Mouse (Mus musculus): ENCODE data around the gene Scand1.
A peak's percentile ranks its signal among the peaks of the same experiment; 100 is the strongest.

Gene Scand1

GRCm38 (mm10) chr2:156312297-156312897 is at the start of gene Scand1, which contains the start of gene Cnbd2:
TSS of gene Scand1 (minus strand) at chr2:156312704.
TSS of gene Cnbd2 (plus strand) at chr2:156312299.
- DNase-seq (ENCODE audit: low read depth): peak; percentile 88

GRCm38 (mm10) chr2:156356031-156356430 is 43.5 kb upstream of the Scand1 start:
- DNase-seq (ENCODE audit: low read depth): no peak

GRCm38 (mm10) chr2:156353265-156353692 is 40.8 kb upstream of the Scand1 start:
- no peak for DNase-seq (ENCODE audit: low read depth)

GRCm38 (mm10) chr2:156352413-156353165 is 40.1 kb upstream of the Scand1 start:
- no peak for DNase-seq (ENCODE audit: low read depth)

GRCm38 (mm10) chr2:156351243-156351642 is 38.7 kb upstream of the Scand1 start:
- DNase-seq (ENCODE audit: low read depth): no peak

- no peak for DNase-seq (ENCODE audit: low read depth)
Observed at GRCm38 (mm10) chr2:156349286-156349848, 36.9 kb upstream of the Scand1 start.

- DNase-seq (ENCODE audit: low read depth): no peak
Observed at GRCm38 (mm10) chr2:156348812-156349211, 36.3 kb upstream of the Scand1 start.

- DNase-seq (ENCODE audit: low read depth): no peak
Observed at GRCm38 (mm10) chr2:156344775-156345532, 32.5 kb upstream of the Scand1 start.

GRCm38 (mm10) chr2:156340078-156340477 is 27.6 kb upstream of the Scand1 start:
- no peak for DNase-seq (ENCODE audit: low read depth)

GRCm38 (mm10) chr2:156331446-156331965 is 19.0 kb upstream of the Scand1 start:
- no peak for DNase-seq (ENCODE audit: low read depth)

- no peak for DNase-seq (ENCODE audit: low read depth)
Observed at GRCm38 (mm10) chr2:156330681-156331080, 18.2 kb upstream of the Scand1 start.

- DNase-seq (ENCODE audit: low read depth): no peak
Observed at GRCm38 (mm10) chr2:156324681-156325080, 12.2 kb upstream of the Scand1 start.

- no peak for DNase-seq (ENCODE audit: low read depth)
Observed at GRCm38 (mm10) chr2:156324116-156324588, 11.6 kb upstream of the Scand1 start.

- DNase-seq (ENCODE audit: low read depth): no peak
Observed at GRCm38 (mm10) chr2:156321538-156321937, 9.0 kb upstream of the Scand1 start.

- no peak for DNase-seq (ENCODE audit: low read depth)
Observed at GRCm38 (mm10) chr2:156318491-156318890, 6.0 kb upstream of the Scand1 start.

- DNase-seq (ENCODE audit: low read depth): peak; percentile 23
Observed at GRCm38 (mm10) chr2:156314811-156315210, 2.3 kb upstream of the Scand1 start.

GRCm38 (mm10) chr2:156313153-156313552 is 649 bp upstream of the Scand1 start:
- DNase-seq (ENCODE audit: low read depth): no peak

GRCm38 (mm10) chr2:156311841-156312291 is 638 bp downstream of the Scand1 start:
- no peak for DNase-seq (ENCODE audit: low read depth)

- DNase-seq (ENCODE audit: low read depth): peak; percentile 44
Observed at GRCm38 (mm10) chr2:156311441-156311840, 1.1 kb downstream of the Scand1 start.

- no peak for DNase-seq (ENCODE audit: low read depth)
Observed at GRCm38 (mm10) chr2:156310945-156311344, 1.6 kb downstream of the Scand1 start.

- no peak for DNase-seq (ENCODE audit: low read depth)
Observed at GRCm38 (mm10) chr2:156310455-156310854, 2.0 kb downstream of the Scand1 start.

GRCm38 (mm10) chr2:156309948-156310347 is 2.6 kb downstream of the Scand1 start:
- no peak for DNase-seq (ENCODE audit: low read depth)
